Mouse (Mus musculus) layer of hippocampus, postnatal 25 days (tissue): ENCODE measurements around the gene Zscan29. TPM values are rescaled to one million over a fixed set of nuclear protein-coding genes. Genes with fewer than 3 reads are reported as not detected.
"Not testable (repeated sequence)": the region's sequence is repeated elsewhere in the genome, so short reads cannot be mapped to it uniquely, and the experiment has no call there.

Source experiments
- DNase-seq, 2 experiments: peaks; one replicate each; pipeline ENCODE4 v3.0.0; 2022; ENCODE audit warnings: mixed read lengths in 2 of 2, low spot score in 1 of 2; ENCODE audit errors: extremely low spot score in 1 of 2
- total RNA-seq, 2 experiments: library from RNA; stranded (reverse); gene quantifications; 2 replicates each; pipeline ENCODE4 v1.2.3; 2021

Zscan29 gene
- total RNA-seq, 2 experiments from 2014 or later = 6.1 to 6.4 TPM

DNA sequence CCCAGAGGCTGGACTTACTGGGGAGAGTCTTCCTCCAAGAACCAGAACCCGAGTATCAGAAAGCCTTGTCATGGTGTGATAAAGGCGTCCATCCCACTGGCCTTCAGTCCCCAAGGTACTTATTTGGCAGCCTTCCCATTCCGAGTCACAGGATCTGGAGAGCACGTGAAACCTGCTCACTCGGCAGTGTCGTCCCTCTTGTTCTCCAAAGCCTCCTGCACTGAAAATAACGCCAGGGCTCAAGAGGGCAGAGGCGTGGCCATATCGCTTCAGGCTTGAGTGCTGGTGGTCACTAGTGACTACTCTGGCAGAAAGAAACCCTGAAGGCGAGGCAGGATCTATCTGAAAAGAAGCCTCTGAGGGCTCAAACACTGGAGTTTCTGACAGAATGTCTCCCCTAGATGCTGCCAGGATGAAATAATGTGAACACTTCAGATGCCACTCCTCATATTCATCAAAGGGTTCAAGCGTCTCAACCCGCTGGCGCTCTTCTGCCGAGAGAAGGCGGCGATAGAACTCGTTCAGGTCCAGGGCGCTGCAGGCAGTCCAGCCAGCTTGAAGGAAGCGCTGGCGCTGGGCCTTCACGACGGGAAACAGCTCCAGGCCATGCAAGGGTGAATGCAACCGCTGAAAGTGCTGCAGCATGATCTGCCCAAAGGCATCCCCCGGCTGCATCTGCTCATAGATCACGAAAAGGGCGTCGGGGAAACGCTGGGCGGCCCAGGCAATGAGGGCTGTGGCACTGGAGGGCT, 31.5 kb downstream of the Zscan29 start:
- peak in 1 of 2 experiments; percentile 29 for DNase-seq

DNA sequence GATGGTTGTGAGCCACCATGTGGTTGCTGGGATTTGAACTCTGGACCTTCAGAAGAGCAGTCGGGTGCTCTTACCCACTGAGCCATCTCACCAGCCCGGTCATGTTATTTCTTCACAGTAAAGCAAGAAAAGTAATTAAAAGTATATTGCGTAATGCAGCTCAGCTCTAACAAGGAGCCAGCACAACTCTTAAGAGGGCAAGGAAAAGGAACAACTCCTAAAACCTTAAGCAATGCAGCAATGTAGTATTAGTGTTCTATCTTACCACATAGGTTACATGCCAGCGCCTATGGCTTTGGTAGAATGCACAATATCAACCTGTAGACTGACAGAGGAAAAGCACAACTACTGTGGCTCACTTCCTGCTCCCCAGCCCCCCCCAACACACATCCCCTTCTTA, 33.6 kb downstream of the Zscan29 start:
- DNase-seq = no peak

DNA sequence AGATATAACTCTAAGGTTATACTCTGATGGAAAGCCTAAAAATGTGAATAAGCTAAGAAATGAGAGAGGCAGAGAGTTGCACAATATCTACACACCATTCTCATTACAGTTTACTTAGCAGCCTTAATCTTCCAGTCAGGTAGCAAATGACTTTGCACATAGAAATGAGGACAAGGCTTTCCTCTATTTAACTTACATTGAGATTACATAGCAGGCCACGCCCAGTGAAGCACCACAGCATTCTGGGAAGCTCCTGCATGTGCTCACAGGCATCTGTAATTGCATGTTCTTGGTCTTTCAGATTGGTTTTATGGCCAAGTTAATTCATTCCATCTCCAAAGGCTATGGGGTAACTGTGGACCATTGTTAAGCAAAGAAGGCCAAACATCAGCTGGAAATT, 38.1 kb downstream of the Zscan29 start:
- DNase-seq = no peak

DNA sequence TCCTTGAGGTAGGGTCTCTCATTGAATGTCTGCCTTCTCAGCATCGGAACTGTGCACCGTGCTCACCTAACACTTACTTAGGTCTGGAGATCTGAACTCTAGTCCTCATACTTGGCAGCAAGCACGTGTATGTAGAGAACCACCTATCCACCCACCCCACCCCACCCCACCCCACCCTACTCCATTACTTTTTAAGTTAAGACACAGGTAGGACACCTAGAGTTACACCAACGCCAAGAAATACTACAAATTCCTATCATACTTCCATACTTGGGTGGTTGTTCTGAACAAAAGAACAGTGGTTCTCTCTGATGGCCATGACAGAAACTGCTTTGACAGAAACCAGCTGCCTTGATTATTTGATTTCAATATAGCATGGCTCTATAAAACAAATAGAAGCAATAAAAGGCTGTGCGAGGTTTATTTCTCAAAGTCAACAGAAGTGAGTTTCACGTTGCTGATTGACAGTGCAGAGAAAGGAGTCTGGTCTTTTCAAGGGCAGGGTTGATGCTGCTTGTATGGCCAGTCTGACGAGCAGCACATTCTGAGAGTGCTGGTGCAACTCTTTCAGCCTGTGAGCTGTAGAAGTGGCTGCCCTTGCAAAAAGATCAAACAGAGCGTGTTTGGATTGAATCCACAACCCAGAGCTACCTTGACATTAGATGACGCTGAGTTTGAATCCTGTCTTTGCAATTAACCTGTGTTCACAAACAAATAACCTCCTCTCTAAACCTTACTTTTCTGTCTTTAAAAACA, 41.9 kb downstream of the Zscan29 start:
- no peak for DNase-seq

DNA sequence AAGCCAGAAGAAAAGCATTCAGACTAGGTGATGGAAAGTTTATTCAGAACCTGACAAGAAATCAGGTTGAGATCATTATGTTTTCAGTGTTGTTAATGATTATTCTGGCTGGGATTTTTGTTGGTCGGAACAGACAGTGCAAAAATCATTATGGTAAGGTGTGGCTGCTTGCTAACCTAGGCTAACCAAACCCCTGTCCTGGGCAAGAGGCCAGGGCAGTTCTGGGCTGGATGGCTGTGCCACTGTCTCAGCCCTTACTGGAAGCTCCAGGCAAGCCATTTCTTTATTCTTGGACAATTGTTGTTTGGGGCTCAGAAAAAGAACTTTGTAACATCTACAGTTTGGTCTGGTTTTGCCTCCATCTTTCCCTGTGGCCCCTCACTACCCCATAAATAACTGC, 43.4 kb downstream of the Zscan29 start:
- no peak for DNase-seq

DNA sequence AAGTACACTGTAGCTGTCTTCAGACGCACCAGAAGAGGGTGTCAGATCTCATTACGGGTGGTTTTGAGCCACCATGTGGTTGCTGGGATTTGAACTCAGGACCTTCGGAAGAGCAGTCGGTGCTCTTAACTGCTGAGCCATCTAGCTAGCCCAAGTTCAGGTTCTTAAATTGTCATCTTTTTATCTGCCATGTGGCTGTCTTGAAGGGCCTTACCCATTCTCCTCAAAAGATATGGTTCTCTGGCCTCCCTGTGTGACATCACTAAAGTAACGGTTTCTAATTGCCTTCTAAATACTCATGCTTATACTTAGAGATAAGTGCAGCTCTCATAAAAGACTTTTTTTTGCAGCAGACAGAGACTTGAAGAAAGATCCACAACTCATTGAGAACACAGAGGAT, 44.6 kb downstream of the Zscan29 start:
- DNase-seq = not testable (repeated sequence)

DNA sequence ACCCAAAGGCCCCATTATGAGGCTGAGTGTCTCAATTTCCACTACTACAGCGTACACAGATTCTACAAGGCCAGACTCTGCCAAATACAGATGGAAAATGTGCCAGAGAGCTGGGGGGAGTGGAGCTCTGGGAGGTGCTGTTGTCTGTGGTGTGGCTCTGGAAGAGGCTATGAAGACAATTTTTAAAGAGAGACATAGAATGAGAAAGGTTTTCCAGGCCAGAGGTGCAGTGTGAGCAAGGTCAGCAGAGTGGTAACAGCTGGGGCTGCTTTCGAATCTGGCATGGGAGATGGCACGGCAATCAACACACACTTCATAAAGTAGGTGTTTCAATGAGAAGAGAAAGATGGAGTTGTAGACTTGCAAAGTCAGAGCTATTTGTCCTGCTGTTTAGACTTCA, 51.7 kb downstream of the Zscan29 start:
- no peak for DNase-seq

DNA sequence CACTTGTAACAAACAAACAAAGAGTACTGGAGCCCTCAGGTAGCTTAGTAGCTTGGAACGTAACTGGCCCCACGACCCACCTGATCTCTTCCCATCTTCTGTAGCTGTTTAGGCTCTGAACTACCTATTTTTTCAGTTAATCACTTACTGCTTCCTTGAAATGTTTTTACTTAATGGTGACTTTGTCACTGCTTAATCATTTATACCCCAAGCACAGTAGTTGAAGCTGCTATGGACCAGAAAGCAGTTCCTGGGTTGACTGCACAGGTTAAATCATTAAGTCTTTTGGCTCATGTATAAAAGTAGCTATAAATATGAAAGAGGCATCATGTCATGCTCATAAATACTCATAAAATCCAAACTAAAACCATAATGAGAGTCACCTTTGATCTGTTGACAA, 55.5 kb downstream of the Zscan29 start:
- DNase-seq = no peak

DNA sequence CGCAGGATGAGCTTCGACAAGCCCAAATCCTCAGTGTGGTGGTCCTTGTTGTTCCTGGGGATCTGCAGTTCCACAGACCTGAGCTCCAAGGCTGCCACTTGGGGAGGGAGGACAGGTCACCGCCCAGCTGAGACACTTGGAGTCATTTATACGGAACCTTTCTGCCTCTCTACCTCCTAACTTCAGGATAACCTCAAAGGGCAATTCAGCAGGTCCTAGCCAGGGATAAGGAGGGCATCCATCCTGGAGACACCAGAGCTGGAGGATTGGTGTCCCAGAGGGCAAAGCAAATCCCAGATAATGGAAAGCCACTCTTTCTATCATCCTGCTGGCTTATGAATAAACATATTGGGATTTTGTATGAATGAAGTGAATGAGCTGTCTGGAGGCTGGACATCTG, 61.2 kb downstream of the Zscan29 start, which contains the start of gene Tgm7:
TSS of gene Tgm7 (minus strand) at position 101 of the 400 bp plus-strand sequence.
- no peak for DNase-seq

Other genes with a start within 250 kb of the Zscan29 start
- gene Ubr1, start 200.4 kb downstream of the Zscan29 start, total RNA-seq = 10 to 100 TPM; 42.0 to 46.7 TPM
- 10 to 100 TPM; 21.8 to 27.5 TPM for gene Tmem62, start 194.1 kb downstream of the Zscan29 start, total RNA-seq
- 10 to 100 TPM; 58.4 to 58.8 TPM for gene Ccndbp1, start 162.7 kb downstream of the Zscan29 start, total RNA-seq
- not detected for gene Epb42, start 134.1 kb downstream of the Zscan29 start, total RNA-seq
- not detected for gene Tgm5, start 85.3 kb downstream of the Zscan29 start, total RNA-seq
- under 1 TPM; 0.15 to 0.16 TPM for gene Tgm7, start 61.3 kb downstream of the Zscan29 start, total RNA-seq
- gene Adal, start 30.7 kb downstream of the Zscan29 start, total RNA-seq = 10 to 100 TPM; 17.9 to 19.6 TPM
- gene Lcmt2, start 30.5 kb downstream of the Zscan29 start, total RNA-seq = 1 to 10 TPM; 7.7 to 9.2 TPM
- gene Tubgcp4, start 471 bp downstream of the Zscan29 start, total RNA-seq = 10 to 100 TPM; 34.8 to 37.8 TPM
- gene Trp53bp1, start 100.3 kb upstream of the Zscan29 start, total RNA-seq = 100 to 1,000 TPM; 130 to 154 TPM
- 100 to 1,000 TPM; 513 to 580 TPM for gene Map1a, start 118.5 kb upstream of the Zscan29 start, total RNA-seq
- gene Ppip5k1, start 184.3 kb upstream of the Zscan29 start, total RNA-seq = 100 to 1,000 TPM in 1 of 2 experiments, 10 to 100 TPM in 1; 85.1 to 111 TPM
- 100 to 1,000 TPM; 369 to 418 TPM for gene Ckmt1, start 186.6 kb upstream of the Zscan29 start, total RNA-seq
- under 1 TPM; 0.42 to 0.92 TPM for gene Strc, start 216.0 kb upstream of the Zscan29 start, total RNA-seq
- 100 to 1,000 TPM; 182 to 206 TPM for gene Pdia3, start 242.7 kb upstream of the Zscan29 start, total RNA-seq
- gene Catsper2, start 242.7 kb upstream of the Zscan29 start, total RNA-seq = 1 to 10 TPM; 3.4 to 5.9 TPM